Mouse (Mus musculus): ENCODE measurements around the gene Fam126b. TPM values are rescaled to one million over a fixed set of nuclear protein-coding genes. Genes with fewer than 3 reads are reported as not detected.
"Not testable (repeated sequence)": the region's sequence is repeated elsewhere in the genome, so short reads cannot be mapped to it uniquely, and the experiment has no call there.

Gene Fam126b
- 17.9 and 18.7 TPM in 2 replicates for polyA plus RNA-seq (2014; fragmentation: Nextera tagmentation; extraction: Ambion mirVana)

DNA sequence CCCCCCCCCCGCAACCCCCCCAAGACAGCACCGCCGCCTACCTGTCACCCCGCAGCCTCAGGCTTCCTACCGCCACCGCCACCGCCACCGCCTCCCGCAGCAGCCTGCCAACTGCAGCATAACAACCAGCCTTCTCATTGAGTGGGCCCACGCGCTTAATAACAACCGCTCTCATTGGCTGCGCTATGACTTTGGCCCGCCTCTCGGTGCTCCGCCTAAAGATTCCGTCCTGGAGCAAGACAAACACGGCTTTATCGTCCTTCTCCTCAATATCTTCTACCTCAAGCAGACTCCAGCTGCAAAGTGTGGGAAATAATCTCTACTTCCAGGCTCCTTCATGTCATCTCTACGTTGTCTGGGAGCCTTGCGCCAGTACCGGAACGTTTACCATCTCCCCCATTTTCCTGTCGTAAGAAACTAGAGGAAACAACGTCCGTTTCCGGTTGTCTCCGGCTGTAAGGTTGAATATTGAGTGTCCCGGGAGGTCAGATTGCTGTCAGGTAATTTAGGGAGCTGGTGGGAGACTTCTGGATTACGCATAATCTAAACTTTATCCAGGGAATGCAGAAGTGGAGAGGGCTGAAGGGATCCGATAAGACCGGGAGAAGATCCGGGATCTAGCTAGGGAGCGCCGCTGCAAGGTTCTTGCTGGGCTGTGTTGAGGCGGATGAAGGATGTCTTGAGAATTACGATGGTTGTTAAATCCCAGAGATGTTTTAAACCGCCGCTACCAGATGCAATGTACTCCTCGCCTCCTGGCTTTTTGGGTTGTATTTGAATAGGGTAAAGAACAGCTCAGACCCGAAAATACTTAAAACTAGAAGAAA lies at the start of gene Fam126b, which contains the start of gene Ndufb3:
Gene Fam126b, minus strand, starts transcription at position 153 of the 827 bp plus-strand sequence.
Gene Ndufb3, plus strand, starts transcription at position 214 of the 827 bp plus-strand sequence.
- no peaks in the 10 kb centered on the region for H3K9me3 ChIP-seq (ENCODE audit: control insufficient read depth, low read length)
- peak within 1 kb of the TSS; percentile 62 for H3K27ac ChIP-seq (replicated peaks; ENCODE audit: low read depth, low read length)
- H3K4me3 ChIP-seq (replicated peaks; ENCODE audit: low read depth, low read length), result peak within 1 kb of the TSS; percentile 66
- peak within 1 kb of the TSS; percentile 81 for H3K9ac ChIP-seq (replicated peaks; ENCODE audit: low read length)
- H3K4me1 ChIP-seq (ENCODE audit: control insufficient read depth, insufficient read depth, low read length), result peaks cover 12% of the 10 kb centered on the region
- peak within 1 kb of the TSS; percentile 80 for H3K4me2 ChIP-seq (ENCODE audit: low read length)
- DNase-seq (peak; percentile 94), ATAC-seq (ENCODE audit: low FRiP score, low TSS enrichment) (peak; percentile 99)
- 0 out of 2 replicates have a peak, but pooled peaks cover 2% of the 10 kb centered on the region for H3K36me3 ChIP-seq (ENCODE audit: control insufficient read depth, insufficient read depth, low read length)
- under 1% methylated on average over 41 of the region's 41 CpGs for WGBS
- no peaks in the 10 kb centered on the region for H3K27me3 ChIP-seq (ENCODE audit: control insufficient read depth, insufficient read depth, low read length)

DNA sequence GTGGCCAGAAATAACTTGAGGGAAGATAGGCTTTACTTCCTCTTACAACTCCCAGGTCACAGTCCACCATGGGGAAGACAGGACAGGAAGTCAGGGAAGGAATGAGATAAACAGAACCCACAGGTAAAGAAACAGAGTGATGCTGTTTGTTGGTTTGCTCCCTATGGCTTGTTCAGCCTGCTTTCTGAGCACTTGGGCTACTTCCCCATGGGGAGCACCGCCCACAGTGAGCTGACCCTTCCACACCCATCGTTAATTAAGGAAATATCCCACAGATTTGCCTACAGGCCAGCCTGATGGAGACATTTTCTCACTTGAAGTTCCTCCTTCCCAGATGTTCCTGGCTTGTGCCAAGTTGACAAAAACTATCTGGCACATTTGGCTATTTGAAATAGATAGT lies 42.7 kb upstream of the Fam126b start:
- not testable (repeated sequence) for H3K9me3 ChIP-seq (ENCODE audit: control insufficient read depth, low read length); H3K9ac ChIP-seq (replicated peaks; ENCODE audit: low read length); H3K4me2 ChIP-seq (ENCODE audit: low read length); ATAC-seq (ENCODE audit: low FRiP score, low TSS enrichment); H3K27ac ChIP-seq (replicated peaks; ENCODE audit: low read depth, low read length); DNase-seq; H3K4me3 ChIP-seq (replicated peaks; ENCODE audit: low read depth, low read length); H3K36me3 ChIP-seq (ENCODE audit: control insufficient read depth, insufficient read depth, low read length); H3K27me3 ChIP-seq (ENCODE audit: control insufficient read depth, insufficient read depth, low read length); H3K4me1 ChIP-seq (ENCODE audit: control insufficient read depth, insufficient read depth, low read length)
- 93% methylated on average over 1 of the region's 2 CpGs for WGBS

DNA sequence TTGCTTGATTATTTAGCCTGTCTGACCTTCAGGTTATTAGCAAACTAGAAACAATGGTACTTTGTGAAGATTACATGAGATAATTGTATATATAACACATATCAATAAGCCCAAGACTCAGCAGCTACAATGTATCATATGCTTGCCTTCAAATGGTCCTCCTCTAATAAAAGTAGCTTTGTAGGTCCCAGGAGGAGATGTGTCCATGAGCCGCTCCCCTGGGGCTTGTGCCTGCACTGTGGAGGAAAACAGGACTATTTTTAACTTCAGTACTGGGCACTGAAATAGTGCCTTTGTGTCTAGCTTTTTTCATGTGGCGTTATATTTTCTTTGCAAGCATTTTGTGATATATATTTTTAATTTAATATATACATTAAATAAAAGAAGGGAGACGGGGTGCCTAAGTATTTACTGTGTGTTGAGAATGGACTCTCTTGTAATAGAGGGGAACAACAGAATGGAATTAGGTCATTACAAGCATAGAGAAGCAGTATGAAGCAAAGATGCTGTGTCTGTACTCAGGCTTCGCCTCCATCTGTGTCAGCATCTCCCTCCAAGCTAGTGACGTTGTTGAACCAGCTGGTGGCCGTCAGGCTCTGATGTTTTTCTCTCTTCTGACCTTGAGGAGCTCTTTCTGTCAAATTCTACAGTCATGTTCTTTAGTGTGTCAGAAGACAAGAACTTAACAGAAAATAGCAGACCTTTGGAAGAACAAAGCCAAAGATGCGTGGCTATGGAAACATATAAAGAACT lies 36.0 kb upstream of the Fam126b start:
- H3K9ac ChIP-seq (replicated peaks; ENCODE audit: low read length), result no peak overlapping the region
- no peak overlapping the region for H3K4me2 ChIP-seq (ENCODE audit: low read length)
- DNase-seq (no peak), ATAC-seq (ENCODE audit: low FRiP score, low TSS enrichment) (no peak)
- H3K4me1 ChIP-seq (ENCODE audit: control insufficient read depth, insufficient read depth, low read length), result no peaks in the 10 kb centered on the region
- H3K27me3 ChIP-seq (ENCODE audit: control insufficient read depth, insufficient read depth, low read length), result no peaks in the 10 kb centered on the region
- no peak overlapping the region for H3K4me3 ChIP-seq (replicated peaks; ENCODE audit: low read depth, low read length)
- H3K36me3 ChIP-seq (ENCODE audit: control insufficient read depth, insufficient read depth, low read length), result no peaks in the 10 kb centered on the region
- H3K27ac ChIP-seq (replicated peaks; ENCODE audit: low read depth, low read length), result no peak overlapping the region
- no peaks in the 10 kb centered on the region for H3K9me3 ChIP-seq (ENCODE audit: control insufficient read depth, low read length)
- WGBS, result 82% methylated on average over 7 of the region's 7 CpGs

DNA sequence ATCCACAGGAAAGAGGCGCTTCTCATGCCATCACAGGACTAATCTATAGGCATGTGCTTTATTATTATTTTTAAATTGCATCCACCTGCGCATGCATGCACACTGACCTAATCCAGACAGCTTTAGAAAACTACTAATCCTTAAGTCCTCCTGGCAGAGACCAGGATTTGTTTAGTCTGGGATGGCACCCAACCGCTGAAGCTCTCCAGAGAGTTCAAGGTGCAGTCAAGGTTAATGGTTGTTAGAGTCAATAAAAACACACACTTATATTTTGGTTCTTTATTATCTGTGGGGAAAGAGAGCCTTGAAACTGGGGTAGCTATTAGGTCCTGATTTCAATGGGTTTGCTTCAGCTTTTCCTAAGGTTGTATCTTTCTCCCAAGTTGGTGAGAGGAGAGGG lies 35.1 kb upstream of the Fam126b start:
- ATAC-seq (ENCODE audit: low FRiP score, low TSS enrichment) (no peak), DNase-seq (no peak)
- no peaks in the 10 kb centered on the region for H3K27me3 ChIP-seq (ENCODE audit: control insufficient read depth, insufficient read depth, low read length)
- 86% methylated on average over 3 of the region's 3 CpGs for WGBS
- no peak overlapping the region for H3K27ac ChIP-seq (replicated peaks; ENCODE audit: low read depth, low read length)
- H3K4me2 ChIP-seq (ENCODE audit: low read length), result no peak overlapping the region
- no peaks in the 10 kb centered on the region for H3K9me3 ChIP-seq (ENCODE audit: control insufficient read depth, low read length)
- no peak overlapping the region for H3K9ac ChIP-seq (replicated peaks; ENCODE audit: low read length)
- H3K4me3 ChIP-seq (replicated peaks; ENCODE audit: low read depth, low read length), result no peak overlapping the region
- no peaks in the 10 kb centered on the region for H3K36me3 ChIP-seq (ENCODE audit: control insufficient read depth, insufficient read depth, low read length)
- no peaks in the 10 kb centered on the region for H3K4me1 ChIP-seq (ENCODE audit: control insufficient read depth, insufficient read depth, low read length)

- Histone ChIP-seq H3K4me2 (ENCODE audit: low read length) (no peak overlapping the region), H3K27me3 (ENCODE audit: control insufficient read depth, insufficient read depth, low read length) (no peaks in the 10 kb centered on the region), H3K36me3 (ENCODE audit: control insufficient read depth, insufficient read depth, low read length) (no peaks in the 10 kb centered on the region), H3K4me1 (ENCODE audit: control insufficient read depth, insufficient read depth, low read length) (no peaks in the 10 kb centered on the region), H3K27ac (replicated peaks; ENCODE audit: low read depth, low read length) (no peak overlapping the region), H3K4me3 (replicated peaks; ENCODE audit: low read depth, low read length) (no peak overlapping the region), H3K9ac (replicated peaks; ENCODE audit: low read length) (no peak overlapping the region), H3K9me3 (ENCODE audit: control insufficient read depth, low read length) (no peaks in the 10 kb centered on the region)
- ATAC-seq (ENCODE audit: low FRiP score, low TSS enrichment) (no peak), DNase-seq (no peak)
- WGBS, result 92% methylated on average over 2 of the region's 2 CpGs
Observed at GRCm38 (mm10) chr1:58618766-58619165, 32.6 kb upstream of the Fam126b start.

DNA sequence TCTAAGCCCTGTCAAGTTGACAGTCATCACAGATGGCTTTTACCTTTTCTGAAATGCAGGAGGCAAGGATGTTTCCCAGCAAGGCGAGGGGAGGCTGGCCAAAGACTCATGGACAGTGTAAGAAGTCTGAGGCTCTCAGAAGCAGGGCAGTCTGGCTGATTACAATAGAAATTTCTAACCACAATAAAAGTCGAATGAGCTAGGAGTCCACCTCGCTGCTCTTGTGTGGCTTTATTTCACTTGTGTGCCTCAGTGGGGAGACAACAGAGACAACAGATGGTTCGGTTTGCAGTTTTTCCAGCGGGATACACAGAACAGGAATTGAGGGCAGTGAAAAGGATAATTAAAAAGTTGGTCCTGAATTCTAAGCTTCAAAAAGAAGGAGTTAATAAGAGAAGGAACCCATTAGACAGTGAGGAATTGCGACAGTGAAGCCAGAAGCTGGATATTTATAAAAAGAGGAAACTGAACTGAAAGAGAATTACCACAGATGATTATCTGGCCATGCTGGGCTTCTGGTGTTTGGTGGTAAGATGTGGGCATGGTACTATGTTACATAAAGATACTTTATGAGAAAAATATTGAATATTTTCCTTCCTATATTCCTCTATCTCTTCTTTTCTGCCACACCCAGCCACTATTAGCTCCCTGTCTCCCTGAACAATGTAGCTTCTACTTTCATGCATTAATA lies 32.0 kb upstream of the Fam126b start:
- Histone ChIP-seq H3K4me3 (replicated peaks; ENCODE audit: low read depth, low read length) (no peak overlapping the region), H3K9ac (replicated peaks; ENCODE audit: low read length) (no peak overlapping the region), H3K36me3 (ENCODE audit: control insufficient read depth, insufficient read depth, low read length) (no peaks in the 10 kb centered on the region), H3K27ac (replicated peaks; ENCODE audit: low read depth, low read length) (no peak overlapping the region), H3K27me3 (ENCODE audit: control insufficient read depth, insufficient read depth, low read length) (no peaks in the 10 kb centered on the region), H3K9me3 (ENCODE audit: control insufficient read depth, low read length) (no peaks in the 10 kb centered on the region), H3K4me2 (ENCODE audit: low read length) (no peak overlapping the region), H3K4me1 (ENCODE audit: control insufficient read depth, insufficient read depth, low read length) (no peaks in the 10 kb centered on the region)
- ATAC-seq (ENCODE audit: low FRiP score, low TSS enrichment) (no peak), DNase-seq (no peak)
- 75% methylated on average over 6 of the region's 6 CpGs for WGBS

- H3K27me3 ChIP-seq (ENCODE audit: control insufficient read depth, insufficient read depth, low read length), result no peaks in the 10 kb centered on the region
- H3K4me3 ChIP-seq (replicated peaks; ENCODE audit: low read depth, low read length), result no peak overlapping the region
- WGBS, result 46% methylated on average over 5 of the region's 5 CpGs
- H3K4me2 ChIP-seq (ENCODE audit: low read length), result no peak overlapping the region
- H3K9ac ChIP-seq (replicated peaks; ENCODE audit: low read length), result no peak overlapping the region
- no peak overlapping the region for H3K27ac ChIP-seq (replicated peaks; ENCODE audit: low read depth, low read length)
- ATAC-seq (ENCODE audit: low FRiP score, low TSS enrichment), result no peak
- DNase-seq, result no peak
- H3K9me3 ChIP-seq (ENCODE audit: control insufficient read depth, low read length), result no peaks in the 10 kb centered on the region
- H3K36me3 ChIP-seq (ENCODE audit: control insufficient read depth, insufficient read depth, low read length), result no peaks in the 10 kb centered on the region
- H3K4me1 ChIP-seq (ENCODE audit: control insufficient read depth, insufficient read depth, low read length), result no peaks in the 10 kb centered on the region
Observed at GRCm38 (mm10) chr1:58617076-58617475, 31.0 kb upstream of the Fam126b start.

GRCm38 (mm10) chr1:58616176-58616575 lies 30.1 kb upstream of the Fam126b start:
- Histone ChIP-seq H3K27ac (replicated peaks; ENCODE audit: low read depth, low read length) (no peak overlapping the region), H3K27me3 (ENCODE audit: control insufficient read depth, insufficient read depth, low read length) (no peaks in the 10 kb centered on the region), H3K4me2 (ENCODE audit: low read length) (no peak overlapping the region), H3K36me3 (ENCODE audit: control insufficient read depth, insufficient read depth, low read length) (no peaks in the 10 kb centered on the region), H3K4me3 (replicated peaks; ENCODE audit: low read depth, low read length) (no peak overlapping the region), H3K4me1 (ENCODE audit: control insufficient read depth, insufficient read depth, low read length) (no peaks in the 10 kb centered on the region), H3K9ac (replicated peaks; ENCODE audit: low read length) (no peak overlapping the region), H3K9me3 (ENCODE audit: control insufficient read depth, low read length) (no peaks in the 10 kb centered on the region)
- no peak for DNase-seq
- ATAC-seq (ENCODE audit: low FRiP score, low TSS enrichment), result no peak
- 71% methylated on average over 3 of the region's 3 CpGs for WGBS

All from midbrain, embryonic 14.5 days (tissue).